Mouse (Mus musculus) fat pad, adult 2 months (tissue): ENCODE data around the gene Plxdc1.
"Not testable (repeated sequence)": the region's sequence is repeated elsewhere in the genome, so short reads cannot be mapped to it uniquely, and the experiment has no call there.

ENCODE experiments used
- DNase-seq: peaks from one replicate; pipeline ENCODE4 v3.0.0-alpha.2; 2011; ENCODE audit warnings: low read depth, low spot score; ENCODE audit errors: extremely low read depth

The Plxdc1 gene

GRCm38 (mm10) chr11:97956905-97957560 lies 29.2 kb downstream of the Plxdc1 start:
- no peak for DNase-seq

- no peak for DNase-seq
These were observed 30.3 kb downstream of the Plxdc1 start for GRCm38 (mm10) chr11:97955915-97956314.

DNA sequence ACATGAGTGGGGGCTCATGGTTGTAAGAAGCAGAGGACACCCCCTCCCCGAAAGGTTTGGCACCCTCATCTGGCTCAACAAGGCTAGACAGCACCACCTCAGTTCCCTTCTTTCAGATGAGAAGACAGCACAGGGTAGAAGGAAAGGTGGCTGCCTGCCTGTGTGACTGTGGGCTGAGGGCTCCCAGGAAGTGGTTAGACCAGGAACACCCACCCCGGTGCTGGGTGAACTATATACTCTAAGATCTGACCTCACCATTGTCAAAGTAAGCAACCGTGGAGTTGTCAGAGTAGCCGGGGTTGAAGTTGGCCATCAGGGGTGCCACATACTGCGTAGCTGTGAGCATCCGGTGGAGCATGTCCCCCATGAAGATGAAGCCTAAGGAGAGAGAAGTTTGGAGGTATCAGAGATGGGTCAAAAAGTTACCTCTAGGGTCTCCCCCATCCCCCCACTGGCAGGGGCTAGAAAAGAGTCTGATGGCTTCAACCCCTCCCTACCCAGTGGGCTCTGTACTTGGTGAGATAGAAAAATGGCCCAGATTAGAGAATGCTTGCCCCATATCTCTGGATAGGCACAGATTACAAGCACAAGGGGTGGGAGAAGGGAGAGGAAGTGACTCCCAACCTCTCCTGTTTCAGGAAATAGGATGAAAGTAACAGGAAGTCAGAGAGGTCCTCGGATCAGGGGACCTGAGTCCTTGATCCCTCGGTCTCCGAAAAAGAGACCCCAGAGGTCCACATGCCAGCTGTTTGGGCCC lies 30.9 kb downstream of the Plxdc1 start:
- DNase-seq = no peak

- no peak for DNase-seq
These were observed 31.6 kb downstream of the Plxdc1 start for GRCm38 (mm10) chr11:97954469-97955141.

DNA sequence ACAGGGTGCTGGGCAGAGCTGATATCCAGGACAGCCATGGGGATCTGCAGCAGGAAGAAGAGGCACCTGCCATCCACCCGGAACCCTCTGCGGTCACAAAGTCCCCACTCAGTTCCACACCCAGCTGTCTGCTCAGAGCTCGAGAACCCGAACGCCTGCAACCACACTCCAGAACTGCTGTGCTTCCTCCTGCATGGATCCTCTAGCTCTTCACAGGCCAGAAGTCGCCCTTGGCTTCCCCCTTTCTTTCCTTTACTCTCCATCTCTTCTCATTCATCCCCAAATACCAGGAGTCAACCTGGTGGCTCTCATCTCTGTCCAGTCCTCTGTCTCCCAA lies 32.3 kb downstream of the Plxdc1 start:
- DNase-seq = no peak

DNA sequence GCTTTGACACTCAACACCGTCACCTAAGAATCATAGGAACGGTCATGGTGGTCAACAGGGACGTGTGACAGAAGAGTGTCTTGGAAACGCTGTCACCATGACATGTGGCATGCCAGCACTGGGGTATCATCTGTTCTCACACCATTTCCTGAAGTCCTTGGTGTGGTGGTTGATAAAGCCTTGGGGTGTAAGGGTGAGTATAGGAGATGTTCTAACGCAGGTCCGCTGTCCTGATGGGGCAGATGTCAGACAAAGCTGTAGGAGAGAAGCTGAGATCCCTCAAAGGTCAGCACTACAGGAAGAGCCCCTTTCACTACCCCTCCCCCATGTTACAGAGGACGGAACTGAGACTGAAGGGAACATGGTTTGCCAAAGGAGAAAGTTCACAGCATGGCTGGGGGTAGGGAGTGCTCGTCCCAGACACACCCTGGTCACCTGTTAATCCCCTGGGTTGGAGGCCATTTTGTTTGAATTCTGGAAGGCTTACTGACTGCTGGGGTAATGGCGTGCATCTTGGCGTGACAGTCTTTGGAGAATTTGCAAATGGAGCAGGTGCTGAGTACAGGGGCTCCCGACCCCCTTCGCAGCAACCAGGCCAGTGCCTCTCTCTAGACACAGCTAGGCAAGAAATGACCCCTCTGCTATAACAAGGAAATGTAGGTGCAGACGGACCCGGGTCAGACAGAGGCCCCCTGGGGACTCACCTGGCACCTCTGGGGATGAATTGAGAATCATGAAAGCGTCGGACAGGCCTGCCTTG lies 32.9 kb downstream of the Plxdc1 start:
- DNase-seq = no peak

GRCm38 (mm10) chr11:97952367-97953006 lies 33.8 kb downstream of the Plxdc1 start:
- no peak for DNase-seq

DNA sequence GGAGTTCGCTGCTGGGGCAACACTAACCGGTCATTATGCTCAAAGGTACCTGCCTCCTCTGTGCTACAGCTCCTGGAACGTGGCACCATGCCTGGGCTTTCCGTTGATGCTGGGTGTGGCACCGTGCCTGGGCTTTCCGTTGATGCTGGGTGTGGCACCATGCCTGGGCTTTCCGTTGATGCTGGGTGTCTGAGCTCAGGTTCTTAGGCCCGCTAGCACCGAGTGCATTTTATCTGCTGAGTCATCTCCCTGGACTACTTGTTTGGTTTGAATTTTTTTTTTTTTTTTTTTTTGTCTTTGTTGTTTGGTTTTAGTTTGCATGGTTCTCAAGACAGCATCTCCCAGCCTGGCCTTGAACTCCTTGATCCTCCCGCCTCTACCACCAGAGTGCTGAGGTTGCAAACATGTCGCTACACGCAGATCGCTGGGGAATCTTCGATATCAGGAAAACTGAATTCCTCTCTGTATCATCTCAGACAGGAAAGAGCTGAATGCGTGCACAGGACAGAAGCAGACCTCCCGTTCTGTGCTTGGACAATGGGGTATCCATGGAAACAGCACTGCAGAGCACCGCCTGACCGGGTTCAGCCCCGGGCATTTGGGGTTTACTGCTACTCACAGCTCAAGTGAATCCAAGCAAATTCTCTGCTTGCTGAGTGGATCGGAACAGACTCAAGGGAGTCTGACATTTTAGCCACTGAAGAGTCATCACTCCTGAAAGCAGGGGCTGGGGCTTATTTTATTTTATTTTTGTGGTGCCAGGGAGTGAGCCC lies 36.4 kb downstream of the Plxdc1 start:
- no peak for DNase-seq

- no peak for DNase-seq
These were observed 38.8 kb downstream of the Plxdc1 start for GRCm38 (mm10) chr11:97947426-97947825.

GRCm38 (mm10) chr11:97945738-97946289 lies 40.4 kb downstream of the Plxdc1 start:
- not testable (repeated sequence) for DNase-seq

DNA sequence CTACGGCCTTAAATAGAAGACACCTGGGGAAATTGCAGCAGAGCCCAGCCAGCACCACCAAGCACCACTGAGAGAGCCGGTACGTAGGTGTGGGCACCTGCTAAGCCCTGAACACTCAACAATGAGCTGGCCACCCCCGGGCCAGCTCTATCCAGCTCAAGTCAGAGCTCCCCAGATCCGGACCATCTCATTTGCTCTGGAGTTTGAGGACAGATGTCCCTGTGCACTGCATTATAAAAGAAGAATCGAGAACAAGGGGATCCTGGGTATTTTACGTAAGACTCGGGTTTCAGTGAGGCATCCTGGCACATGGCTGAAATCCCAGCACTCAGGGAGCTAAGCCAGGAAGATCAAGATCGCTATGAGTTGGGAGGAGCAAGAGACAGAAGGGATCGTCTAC lies 41.2 kb downstream of the Plxdc1 start:
- no peak for DNase-seq

- DNase-seq = no peak
These were observed 43.0 kb downstream of the Plxdc1 start for GRCm38 (mm10) chr11:97943256-97943655.

DNA sequence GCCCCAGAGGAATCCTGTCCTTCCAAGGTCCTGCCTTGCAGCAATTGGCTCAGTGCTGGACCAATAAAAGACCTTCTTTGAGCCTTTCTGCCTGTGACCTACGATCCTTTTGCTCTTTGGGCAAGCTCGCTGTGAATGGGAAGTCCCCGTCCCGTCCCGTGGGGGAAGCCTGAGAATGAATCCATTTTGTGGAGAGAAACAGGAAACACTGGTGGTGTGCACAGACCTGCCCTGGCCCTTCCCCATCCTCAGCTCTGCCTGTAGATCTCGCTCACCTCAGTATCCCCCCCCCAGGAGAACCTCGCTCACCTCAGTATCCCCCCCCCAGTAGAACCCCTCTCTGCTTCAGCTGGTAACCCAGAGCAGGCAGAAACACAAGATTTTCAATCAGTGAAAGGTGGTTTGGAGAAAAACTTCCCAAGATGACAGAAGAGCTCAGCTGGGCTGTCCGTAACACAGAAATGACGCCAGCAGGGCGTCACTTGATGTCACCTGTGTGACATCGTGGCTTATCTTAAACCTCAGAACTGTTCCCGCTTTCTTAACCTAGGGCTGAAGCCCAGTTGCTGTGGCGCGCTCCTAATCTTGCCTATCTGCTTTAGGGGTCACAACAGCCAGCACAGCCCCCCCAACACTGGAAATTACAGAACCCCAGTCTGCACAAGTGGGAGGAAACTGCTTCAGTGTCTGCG lies 43.7 kb downstream of the Plxdc1 start:
- DNase-seq = no peak

DNA sequence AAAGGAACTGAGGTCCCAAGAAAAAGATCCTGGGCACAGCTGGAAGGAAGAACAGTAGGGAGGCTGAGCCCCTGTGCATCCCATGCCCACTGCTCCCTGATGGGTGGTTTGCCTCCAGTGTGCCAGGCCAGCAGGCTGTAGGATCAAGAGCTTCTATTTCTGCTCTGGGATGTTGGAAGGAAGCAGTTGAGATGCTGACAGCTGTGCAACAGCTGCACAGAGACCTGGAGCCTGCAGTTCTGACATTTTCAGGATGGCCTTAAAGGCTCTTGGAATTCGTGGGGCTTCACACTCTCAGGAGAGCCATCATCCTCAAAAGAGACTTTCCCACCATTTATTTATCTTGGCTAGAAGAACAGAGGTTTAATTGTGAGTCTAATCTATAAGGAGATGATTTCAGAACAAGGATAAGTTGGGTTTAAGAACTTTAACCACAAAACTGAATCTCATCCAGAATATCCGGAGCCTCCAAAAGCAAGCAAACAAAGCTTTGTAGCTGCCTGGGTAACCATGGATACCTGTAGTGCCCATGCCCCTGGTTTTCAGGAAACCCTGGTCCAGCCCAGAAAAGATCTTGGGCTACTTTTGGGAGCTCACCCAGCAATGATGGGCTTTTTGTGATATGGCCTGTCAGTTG lies 48.7 kb downstream of the Plxdc1 start:
- no peak for DNase-seq

GRCm38 (mm10) chr11:97936758-97937157 lies 49.5 kb downstream of the Plxdc1 start:
- no peak for DNase-seq

GRCm38 (mm10) chr11:97935913-97936575 lies 50.2 kb downstream of the Plxdc1 start:
- DNase-seq = no peak

GRCm38 (mm10) chr11:97933553-97933952 lies 52.7 kb downstream of the Plxdc1 start:
- DNase-seq = no peak

DNA sequence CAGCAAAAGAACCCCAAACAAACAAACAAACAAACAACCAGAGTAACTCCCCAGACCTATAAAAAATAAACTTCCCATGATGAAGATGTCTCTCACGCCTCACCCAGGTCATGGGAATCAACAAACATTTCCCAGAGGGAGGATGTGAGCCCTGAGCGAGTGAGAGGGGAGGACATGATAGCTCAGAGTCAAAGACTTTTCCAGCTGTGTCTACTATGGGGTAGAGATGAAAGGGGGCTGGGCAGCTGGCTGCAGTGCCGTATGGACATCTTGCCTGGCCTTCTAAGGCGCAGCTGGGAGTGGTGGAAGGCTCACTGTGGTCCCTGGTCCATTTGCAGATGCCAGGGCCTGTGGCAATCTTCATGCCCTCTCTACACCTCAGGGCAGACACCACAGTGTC lies 57.3 kb downstream of the Plxdc1 start:
- no peak for DNase-seq
